Mouse (Mus musculus): ENCODE measurements at regions not wholly inside any gene's neighbourhood (a gene's known extent, or its start where the extent isn't known, plus 50 kb on each side); places are given as distances from the start of the nearest gene placed in this dataset.

- Histone ChIP-seq H3K4me3 (replicated peaks; ENCODE audit: low read length) (no peak overlapping the region), H3K27me3 (ENCODE audit: insufficient read depth, low read length) (no peaks in the 10 kb centered on the region), H3K36me3 (ENCODE audit: insufficient read depth, low read length) (no peaks in the 10 kb centered on the region), H3K4me1 (replicated peaks; ENCODE audit: low read depth, low read length) (no peaks in the 10 kb centered on the region), H3K9me3 (ENCODE audit: low read length) (peaks cover 7% of the 10 kb centered on the region; the same call in 1 of the 2 replicates)
- TF ChIP-seq NANOG (IDR thresholded peaks at IDR 0.05; ENCODE audit: borderline replicate concordance, low read length) (no peak), POU5F1 (IDR thresholded peaks at IDR 0.05; ENCODE audit: borderline replicate concordance, low read length) (no peak), CTCF (conservative IDR thresholded peaks at IDR 0.05; ENCODE audit: low read length) (no peak)
These were observed 50.4 kb upstream of the Atg10 start for GRCm38 (mm10) chr13:91274131-91274530.

- Histone ChIP-seq H3K4me3 (replicated peaks; ENCODE audit: low read length) (no peak overlapping the region), H3K9me3 (ENCODE audit: low read length) (peaks cover 7% of the 10 kb centered on the region; the same call in 1 of the 2 replicates), H3K27me3 (ENCODE audit: insufficient read depth, low read length) (no peaks in the 10 kb centered on the region), H3K4me1 (replicated peaks; ENCODE audit: low read depth, low read length) (no peaks in the 10 kb centered on the region), H3K36me3 (ENCODE audit: insufficient read depth, low read length) (no peaks in the 10 kb centered on the region)
- TF ChIP-seq NANOG (IDR thresholded peaks at IDR 0.05; ENCODE audit: borderline replicate concordance, low read length): no peak
- TF ChIP-seq POU5F1 (IDR thresholded peaks at IDR 0.05; ENCODE audit: borderline replicate concordance, low read length): no peak
These were observed 50.8 kb upstream of the Atg10 start for GRCm38 (mm10) chr13:91274615-91275014.

- Histone ChIP-seq H3K4me3 (replicated peaks; ENCODE audit: low read length) (no peak overlapping the region), H3K27me3 (ENCODE audit: insufficient read depth, low read length) (no peaks in the 10 kb centered on the region), H3K9me3 (ENCODE audit: low read length) (peaks cover 7% of the 10 kb centered on the region; the same call in 1 of the 2 replicates), H3K36me3 (ENCODE audit: insufficient read depth, low read length) (no peaks in the 10 kb centered on the region), H3K4me1 (replicated peaks; ENCODE audit: low read depth, low read length) (no peaks in the 10 kb centered on the region)
- no peak for TF ChIP-seq POU5F1 (IDR thresholded peaks at IDR 0.05; ENCODE audit: borderline replicate concordance, low read length)
- no peak for TF ChIP-seq CTCF (conservative IDR thresholded peaks at IDR 0.05; ENCODE audit: low read length)
- no peak for TF ChIP-seq NANOG (IDR thresholded peaks at IDR 0.05; ENCODE audit: borderline replicate concordance, low read length)
These were observed 55.7 kb upstream of the Atg10 start for GRCm38 (mm10) chr13:91279487-91279886.

DNA sequence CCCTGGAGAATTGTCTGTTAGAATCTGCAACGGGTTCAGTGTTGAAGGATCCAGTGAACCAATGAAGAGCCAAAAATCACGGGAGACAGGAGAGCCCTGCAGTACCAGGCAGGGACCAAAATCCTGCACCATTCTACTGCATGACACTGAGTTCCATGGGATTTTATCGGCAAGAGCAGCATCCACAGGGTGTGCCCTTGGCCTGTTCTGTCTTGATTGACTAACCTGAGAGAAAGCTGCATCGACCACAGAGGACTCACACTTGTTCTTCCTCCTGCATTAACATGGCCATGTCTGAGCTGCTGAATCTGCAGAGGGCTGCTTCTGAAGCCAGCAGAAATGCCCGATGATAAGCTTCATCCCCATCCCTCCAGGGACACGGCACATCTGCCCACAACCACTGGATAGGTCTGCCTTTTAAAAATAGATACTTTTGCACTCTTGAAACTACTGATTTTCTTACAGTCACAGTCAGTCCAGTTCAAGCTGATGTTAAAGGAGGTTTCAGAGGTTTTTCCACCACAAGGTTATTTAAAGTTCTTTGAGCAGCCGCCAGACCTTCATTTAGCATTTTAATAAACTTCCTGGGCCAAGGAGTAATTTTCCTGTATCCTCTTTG, 71.9 kb upstream of the Atg10 start:
- H3K4me3 ChIP-seq (replicated peaks; ENCODE audit: low read length): no peak overlapping the region
- H3K4me1 ChIP-seq (replicated peaks; ENCODE audit: low read depth, low read length): no peaks in the 10 kb centered on the region
- TF ChIP-seq CTCF (conservative IDR thresholded peaks at IDR 0.05; ENCODE audit: low read length) (no peak), NANOG (IDR thresholded peaks at IDR 0.05; ENCODE audit: borderline replicate concordance, low read length) (no peak), POU5F1 (IDR thresholded peaks at IDR 0.05; ENCODE audit: borderline replicate concordance, low read length) (no peak)
- H3K27me3 ChIP-seq (ENCODE audit: insufficient read depth, low read length): no peaks in the 10 kb centered on the region
- no peaks in the 10 kb centered on the region for H3K9me3 ChIP-seq (ENCODE audit: low read length)
- no peaks in the 10 kb centered on the region for H3K36me3 ChIP-seq (ENCODE audit: insufficient read depth, low read length)

DNA sequence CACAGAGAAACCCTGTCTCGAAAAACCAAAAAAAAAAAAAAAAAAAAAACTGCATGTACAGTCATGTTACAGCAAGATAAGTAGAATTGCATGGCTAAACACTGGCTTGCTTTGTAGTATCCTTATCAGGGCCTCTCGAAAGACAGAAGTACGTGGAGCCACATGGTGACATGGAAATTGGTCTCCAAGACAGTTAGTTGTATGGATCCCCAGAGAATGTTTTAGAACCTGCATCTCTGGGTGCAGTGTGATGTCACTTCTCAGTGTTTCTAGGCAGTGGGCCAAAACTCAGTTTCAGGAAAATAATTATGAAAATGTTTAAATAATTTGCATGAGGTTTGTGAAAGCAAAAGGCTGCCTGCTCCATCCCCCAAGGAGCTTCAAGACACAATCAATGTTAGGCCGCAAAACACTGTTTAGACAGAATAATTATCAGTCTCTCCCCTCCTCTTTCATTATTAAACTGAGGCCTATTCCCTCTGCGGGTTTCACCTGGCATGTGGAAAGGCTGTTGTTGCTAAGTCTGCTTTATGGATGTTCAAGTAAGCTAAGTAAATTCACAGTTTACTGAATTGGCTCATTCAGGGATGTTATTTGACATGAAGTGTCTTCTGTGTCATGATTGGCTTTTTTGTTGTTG, 72.9 kb upstream of the Atg10 start:
- no peaks in the 10 kb centered on the region for H3K4me1 ChIP-seq (replicated peaks; ENCODE audit: low read depth, low read length)
- TF ChIP-seq CTCF (conservative IDR thresholded peaks at IDR 0.05; ENCODE audit: low read length): no peak
- H3K27me3 ChIP-seq (ENCODE audit: insufficient read depth, low read length): no peaks in the 10 kb centered on the region
- H3K9me3 ChIP-seq (ENCODE audit: low read length): no peaks in the 10 kb centered on the region
- H3K4me3 ChIP-seq (replicated peaks; ENCODE audit: low read length): no peak overlapping the region
- no peaks in the 10 kb centered on the region for H3K36me3 ChIP-seq (ENCODE audit: insufficient read depth, low read length)

DNA sequence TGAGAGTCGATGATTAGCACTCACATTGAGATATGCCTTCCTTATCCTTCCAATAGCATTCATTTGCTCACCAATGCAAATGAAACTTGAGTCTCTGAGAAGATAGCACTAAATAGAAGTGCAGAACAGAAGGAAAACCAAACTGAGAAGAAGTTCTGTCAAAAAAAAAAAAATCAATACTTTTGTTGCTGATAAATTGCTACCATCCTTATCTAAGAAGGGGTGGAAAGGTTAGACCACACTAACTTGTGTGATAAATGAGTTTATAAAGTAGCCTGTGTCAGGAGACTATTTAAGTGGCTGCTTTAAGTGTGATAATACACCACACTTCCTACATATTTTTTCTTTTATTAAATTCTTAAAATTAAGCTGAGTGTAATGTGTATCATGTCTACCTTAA, 78.1 kb upstream of the Atg10 start:
- H3K36me3 ChIP-seq (ENCODE audit: insufficient read depth, low read length): no peaks in the 10 kb centered on the region
- H3K27me3 ChIP-seq (ENCODE audit: insufficient read depth, low read length): no peaks in the 10 kb centered on the region

DNA sequence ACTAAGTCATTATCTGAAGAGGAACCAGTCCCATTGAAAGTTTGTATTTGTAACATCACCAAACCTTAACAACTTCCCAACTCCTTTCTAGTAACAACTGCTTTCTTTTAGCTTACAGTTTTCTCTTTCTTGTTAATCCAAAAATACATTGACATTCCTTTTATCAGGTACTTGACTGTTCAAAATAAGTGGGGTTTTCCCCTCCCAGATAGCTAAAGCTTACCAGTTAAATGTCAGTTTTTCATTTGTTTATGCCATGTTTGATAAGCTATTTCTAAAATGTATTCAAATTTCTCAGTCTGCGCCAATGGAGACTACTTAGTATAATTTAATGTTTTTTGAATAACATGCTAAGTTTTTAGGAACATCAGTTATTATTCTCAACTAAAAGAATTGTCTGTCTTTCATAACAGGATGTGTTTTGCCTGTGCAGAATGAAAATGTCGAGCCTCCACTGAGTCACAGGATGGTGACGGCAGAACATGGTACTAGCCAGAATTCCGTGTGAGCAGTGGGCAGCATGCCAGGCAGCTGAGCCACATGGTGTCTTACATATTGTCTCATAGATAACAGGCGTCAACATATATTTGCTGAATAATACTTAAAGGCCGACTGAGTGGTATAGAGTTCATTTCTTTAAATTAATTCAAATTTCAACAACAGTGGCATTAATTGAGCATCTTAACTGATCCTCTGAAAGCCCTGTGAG, 82.1 kb upstream of the Atg10 start:
- H3K4me3 ChIP-seq (replicated peaks; ENCODE audit: low read length): no peak overlapping the region
- no peaks in the 10 kb centered on the region for H3K9me3 ChIP-seq (ENCODE audit: low read length)
- no peaks in the 10 kb centered on the region for H3K27me3 ChIP-seq (ENCODE audit: insufficient read depth, low read length)
- TF ChIP-seq CTCF (conservative IDR thresholded peaks at IDR 0.05; ENCODE audit: low read length) (no peak), POU5F1 (IDR thresholded peaks at IDR 0.05; ENCODE audit: borderline replicate concordance, low read length) (no peak), NANOG (IDR thresholded peaks at IDR 0.05; ENCODE audit: borderline replicate concordance, low read length) (no peak)
- no peaks in the 10 kb centered on the region for H3K36me3 ChIP-seq (ENCODE audit: insufficient read depth, low read length)
- H3K4me1 ChIP-seq (replicated peaks; ENCODE audit: low read depth, low read length): no peaks in the 10 kb centered on the region

More for the DNA sequence above, 78.1 kb upstream of the Atg10 start:
- no peaks in the 10 kb centered on the region for H3K9me3 ChIP-seq (ENCODE audit: low read length)
- no peak overlapping the region for H3K4me3 ChIP-seq (replicated peaks; ENCODE audit: low read length)
- no peak for TF ChIP-seq NANOG (IDR thresholded peaks at IDR 0.05; ENCODE audit: borderline replicate concordance, low read length)
- no peak for TF ChIP-seq CTCF (conservative IDR thresholded peaks at IDR 0.05; ENCODE audit: low read length)
- no peak for TF ChIP-seq POU5F1 (IDR thresholded peaks at IDR 0.05; ENCODE audit: borderline replicate concordance, low read length)
- no peaks in the 10 kb centered on the region for H3K4me1 ChIP-seq (replicated peaks; ENCODE audit: low read depth, low read length)

DNA sequence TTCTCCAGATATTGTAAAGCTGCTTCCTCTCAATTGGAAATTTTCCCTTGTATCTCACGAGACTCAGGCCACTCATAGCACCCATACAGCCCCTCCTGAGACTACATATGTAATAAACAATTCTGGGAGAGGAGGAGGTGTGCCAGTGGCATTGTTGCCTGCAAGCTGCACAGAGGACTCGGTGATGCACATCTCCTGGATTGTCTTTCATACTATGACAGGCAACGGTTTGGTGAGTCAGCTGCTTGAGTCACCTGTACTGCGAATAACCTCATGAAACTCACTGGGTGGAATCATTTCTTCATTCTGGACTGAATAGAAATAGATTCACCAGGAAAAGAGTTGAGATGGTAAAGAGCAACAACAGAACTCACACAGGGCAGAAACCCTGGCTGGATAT, 82.8 kb upstream of the Atg10 start:
- Histone ChIP-seq H3K27me3 (ENCODE audit: insufficient read depth, low read length) (no peaks in the 10 kb centered on the region), H3K36me3 (ENCODE audit: insufficient read depth, low read length) (no peaks in the 10 kb centered on the region), H3K4me3 (replicated peaks; ENCODE audit: low read length) (no peak overlapping the region), H3K4me1 (replicated peaks; ENCODE audit: low read depth, low read length) (no peaks in the 10 kb centered on the region), H3K9me3 (ENCODE audit: low read length) (no peaks in the 10 kb centered on the region)
- TF ChIP-seq POU5F1 (IDR thresholded peaks at IDR 0.05; ENCODE audit: borderline replicate concordance, low read length): no peak
- no peak for TF ChIP-seq CTCF (conservative IDR thresholded peaks at IDR 0.05; ENCODE audit: low read length)
- no peak for TF ChIP-seq NANOG (IDR thresholded peaks at IDR 0.05; ENCODE audit: borderline replicate concordance, low read length)
